Mouse (Mus musculus) heart, embryonic 14.5 days (tissue): ENCODE results near the gene Elmo1. TPM values are rescaled to one million over a fixed set of nuclear protein-coding genes. Genes with fewer than 3 reads are reported as not detected.
A peak's percentile ranks its signal among the peaks of the same experiment; 100 is the strongest.

Experiments
- ATAC-seq: fragments of 200-750 bp; cut with Nextera tagmentation; 2 replicates; pipeline ENCODE4 v1.8.0; 2017; ENCODE audit warnings: low read depth, moderate TSS enrichment; ENCODE audit not compliant: insufficient number of reproducible peaks, insufficient read depth, low FRiP score
- H3K27ac ChIP-seq, 2 experiments: fragments of 200-500 bp in 1 of 2; fragments of 300-500 bp in 1 of 2; sonication (generic) in 1 of 2; replicated peaks in 1 of 2; 2 replicates each; pipeline ENCODE4 v1.5.1; 2012 to 2014; ENCODE audit warnings: low read depth in 2 of 2, low read length in 2 of 2, control low read depth in 1 of 2, mild to moderate bottlenecking in 1 of 2, mixed read lengths in 1 of 2; ENCODE audit not compliant: control insufficient read depth in 1 of 2, insufficient read depth in 1 of 2
- H3K27me3 ChIP-seq: fragments of 300-500 bp; sonication (generic); 2 replicates; pipeline ENCODE4 v1.6.1; 2014; ENCODE audit warnings: mild to moderate bottlenecking, low read length, control low read depth; ENCODE audit not compliant: control insufficient read depth, insufficient read depth
- H3K36me3 ChIP-seq: fragments of 300-500 bp; sonication (generic); 2 replicates; pipeline ENCODE4 v1.6.1; 2014; ENCODE audit warnings: mild to moderate bottlenecking, control low read depth, low read length, mixed read lengths; ENCODE audit not compliant: control insufficient read depth, insufficient read depth
- H3K4me1 ChIP-seq, 2 experiments: fragments of 200-500 bp in 1 of 2; fragments of 300-500 bp in 1 of 2; sonication (generic) in 1 of 2; 2 replicates each; pipeline ENCODE4 v1.6.1; 2012 to 2014; ENCODE audit warnings: low read length in 2 of 2, control low read depth in 1 of 2, mixed read lengths in 1 of 2; ENCODE audit not compliant: control insufficient read depth in 2 of 2, insufficient read depth in 2 of 2
- H3K4me2 ChIP-seq: fragments of 300-500 bp; sonication (generic); 2 replicates; pipeline ENCODE4 v1.6.1; 2014; ENCODE audit warnings: mild to moderate bottlenecking, low read length
- H3K4me3 ChIP-seq, 2 experiments: fragments of 200-500 bp in 1 of 2; fragments of 300-500 bp in 1 of 2; sonication (generic) in 1 of 2; 2 replicates each; pipeline ENCODE4 v1.5.1; 2012 to 2014; ENCODE audit warnings: low read length in 2 of 2, mild to moderate bottlenecking in 2 of 2, control low read depth in 1 of 2, low read depth in 1 of 2, moderate library complexity in 1 of 2; ENCODE audit not compliant: control insufficient read depth in 1 of 2, insufficient read depth in 1 of 2
- H3K9ac ChIP-seq: fragments of 300-500 bp; sonication (generic); 2 replicates; pipeline ENCODE4 v1.6.1; 2014; ENCODE audit warnings: mild to moderate bottlenecking, low read length
- H3K9me3 ChIP-seq: fragments of 300-500 bp; sonication (generic); 2 replicates; pipeline ENCODE4 v1.6.1; 2016; ENCODE audit warnings: low read length, control low read depth; ENCODE audit not compliant: control insufficient read depth
- WGBS: fragments of 180-500 bp; shearing (Covaris S2); extraction: QIAGEN DNeasy Blood & Tissue Kit; methylation state at CpG from one replicate; pipeline ENCODE4 v1.1.7; 2014; 5-methylcytosine and 5-hydroxymethylcytosine counted together
- polyA plus RNA-seq: library from polyadenylated mRNA; unstranded; fragments of >200 nt; fragmentation: Nextera tagmentation; extraction: Ambion mirVana; gene quantifications from 2 replicates; pipeline ENCODE4 v1.2.1, GENCODE M21; 2014

Elmo1 gene
- polyA plus RNA-seq, 1 experiment from 2014 or later: 10.4 TPM

- Histone ChIP-seq H3K27ac (peak overlapping the region; percentile 39 to 60; a peak in 3 of 4 replicates), H3K4me2 (0 out of 2 replicates have a peak overlapping the region, but pooled peaks have one; percentile 3), H3K9me3 (no peaks in the 10 kb centered on the region), H3K36me3 (no peaks in the 10 kb centered on the region), H3K4me1 (peaks cover 8 to 22% of the 10 kb centered on the region in 2 experiments), H3K27me3 (no peaks in the 10 kb centered on the region), H3K9ac (no peak overlapping the region), H3K4me3 (no peak overlapping the region)
- ATAC-seq: no peak
- 65% methylated on average over 13 of the region's 13 CpGs for WGBS
These were observed 94.0 kb downstream of the Elmo1 start for GRCm38 (mm10) chr13:20184239-20185033.

GRCm38 (mm10) chr13:20185034-20185846, 94.8 kb downstream of the Elmo1 start:
- Histone ChIP-seq H3K4me3 (no peak overlapping the region), H3K9me3 (no peaks in the 10 kb centered on the region), H3K4me2 (0 out of 2 replicates have a peak overlapping the region, but pooled peaks have one; percentile 3), H3K27me3 (no peaks in the 10 kb centered on the region), H3K9ac (no peak overlapping the region), H3K36me3 (no peaks in the 10 kb centered on the region), H3K27ac (peak overlapping the region in 1 of 2 experiments; percentile 53; a peak in 1 of 4 replicates), H3K4me1 (peaks cover 8 to 22% of the 10 kb centered on the region in 2 experiments)
- 88% methylated on average over 20 of the region's 20 CpGs for WGBS
- ATAC-seq: 0 out of 2 replicates have a peak, but pooled peaks have one; percentile 6

- Histone ChIP-seq H3K27me3 (no peaks in the 10 kb centered on the region), H3K4me3 (no peak overlapping the region), H3K36me3 (no peaks in the 10 kb centered on the region), H3K9ac (no peak overlapping the region), H3K4me2 (no peak overlapping the region), H3K4me1 (peaks cover 8 to 22% of the 10 kb centered on the region in 2 experiments), H3K9me3 (no peaks in the 10 kb centered on the region), H3K27ac (no peak overlapping the region)
- no peak for ATAC-seq
- 87% methylated on average over 4 of the region's 4 CpGs for WGBS
These were observed 95.4 kb downstream of the Elmo1 start for GRCm38 (mm10) chr13:20185847-20186213.

GRCm38 (mm10) chr13:20187647-20188046, 97.3 kb downstream of the Elmo1 start:
- no peak overlapping the region for H3K4me2 ChIP-seq
- H3K27ac ChIP-seq: peak overlapping the region in 1 of 2 experiments; percentile 44; a peak in 2 of 4 replicates
- no peak overlapping the region for H3K4me3 ChIP-seq
- WGBS: 47% methylated on average over 2 of the region's 2 CpGs
- no peaks in the 10 kb centered on the region for H3K36me3 ChIP-seq
- H3K27me3 ChIP-seq: no peaks in the 10 kb centered on the region
- no peak for ATAC-seq
- H3K9ac ChIP-seq: no peak overlapping the region
- H3K9me3 ChIP-seq: no peaks in the 10 kb centered on the region
- H3K4me1 ChIP-seq: peaks cover 8 to 15% of the 10 kb centered on the region in 2 experiments

GRCm38 (mm10) chr13:20192009-20192584, 101.7 kb downstream of the Elmo1 start:
- H3K27me3 ChIP-seq: no peaks in the 10 kb centered on the region
- no peaks in the 10 kb centered on the region for H3K36me3 ChIP-seq
- no peak overlapping the region for H3K4me3 ChIP-seq
- 73% methylated on average over 6 of the region's 6 CpGs for WGBS
- H3K4me2 ChIP-seq: no peak overlapping the region
- no peaks in the 10 kb centered on the region for H3K9me3 ChIP-seq
- H3K4me1 ChIP-seq: peaks cover 3 to 11% of the 10 kb centered on the region in 2 experiments; a peak in 3 of 4 replicates
- H3K9ac ChIP-seq: no peak overlapping the region
- H3K27ac ChIP-seq: no peak overlapping the region
- ATAC-seq: no peak

GRCm38 (mm10) chr13:20200582-20200981, 110.2 kb downstream of the Elmo1 start:
- ATAC-seq: no peak
- Histone ChIP-seq H3K4me1 (no peaks in the 10 kb centered on the region; a peak in 1 of 4 replicates), H3K4me3 (no peak overlapping the region), H3K27me3 (no peaks in the 10 kb centered on the region), H3K9me3 (no peaks in the 10 kb centered on the region; the same call in 1 of the 2 replicates), H3K36me3 (no peaks in the 10 kb centered on the region), H3K27ac (no peak overlapping the region), H3K4me2 (no peak overlapping the region), H3K9ac (no peak overlapping the region)
- WGBS: 49% methylated on average over 2 of the region's 2 CpGs

- H3K4me3 ChIP-seq: no peak overlapping the region
- 85% methylated on average over 4 of the region's 4 CpGs for WGBS
- no peak overlapping the region for H3K9ac ChIP-seq
- no peaks in the 10 kb centered on the region; the same call in 1 of the 2 replicates for H3K9me3 ChIP-seq
- no peak for ATAC-seq
- no peaks in the 10 kb centered on the region; a peak in 1 of 4 replicates for H3K4me1 ChIP-seq
- no peaks in the 10 kb centered on the region for H3K36me3 ChIP-seq
- no peak overlapping the region for H3K4me2 ChIP-seq
- H3K27ac ChIP-seq: no peak overlapping the region
- H3K27me3 ChIP-seq: no peaks in the 10 kb centered on the region
These were observed 112.2 kb downstream of the Elmo1 start for GRCm38 (mm10) chr13:20202617-20203016.
